Mouse (Mus musculus): ENCODE results near the gene Ccdc173.

DNA sequence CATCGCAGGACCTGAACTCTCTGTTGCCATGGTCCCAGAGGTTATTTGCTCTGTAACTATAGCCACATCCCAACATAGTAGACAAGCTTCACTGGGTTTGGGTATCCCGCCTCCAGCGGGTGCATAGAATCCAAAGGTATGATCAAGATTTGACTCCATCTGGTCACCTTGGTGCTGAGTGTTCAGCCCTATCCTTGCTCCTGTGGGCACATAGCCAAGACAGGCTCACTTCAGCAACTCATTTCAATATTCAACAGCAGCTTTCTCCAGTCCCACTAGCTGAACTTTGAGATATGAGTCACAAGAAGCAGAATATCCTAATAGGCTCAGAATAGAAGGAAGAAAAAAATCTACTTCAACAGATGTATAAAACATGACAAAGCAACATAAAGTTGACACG, 26.0 kb downstream of the Ccdc173 start:
- no peak for TF ChIP-seq POLR2AphosphoS2 (IDR thresholded peaks at IDR 0.05; ENCODE audit: insufficient read length, low read depth)
- TF ChIP-seq POLR2A (IDR thresholded peaks at IDR 0.05; ENCODE audit: insufficient read length, low read depth), result no peak
- no peak for TF ChIP-seq TCF12 (IDR thresholded peaks at IDR 0.05; ENCODE audit: insufficient read depth, poor library complexity, severe bottlenecking)
- no peak for TF ChIP-seq MYOG (IDR thresholded peaks at IDR 0.05; ENCODE audit: control insufficient read depth in 1 of 3, insufficient read depth in 1 of 3, insufficient read length in 2 of 3, low read depth in 2 of 3)
- TF ChIP-seq USF1 (IDR thresholded peaks at IDR 0.05; ENCODE audit: low read depth), result no peak
- TF ChIP-seq CEBPB (IDR thresholded peaks at IDR 0.05; ENCODE audit: insufficient read depth, poor library complexity, severe bottlenecking), result no peak
- no peak for TF ChIP-seq MAX (IDR thresholded peaks at IDR 0.05; ENCODE audit: low read depth)

Measured in myocyte (in vitro differentiated cells).